Mouse (Mus musculus) limb, embryonic 10.5 days (tissue): ENCODE data around the gene Hspb11. TPM values are rescaled to one million over a fixed set of nuclear protein-coding genes. Genes with fewer than 3 reads are reported as not detected.

Source experiments
- polyA plus RNA-seq: library from polyadenylated mRNA; unstranded; fragments of >200 nt; fragmentation: Nextera tagmentation; extraction: Ambion mirVana; gene quantifications from 2 replicates; pipeline ENCODE4 v1.2.1, GENCODE M21; 2016

Gene Hspb11
- polyA plus RNA-seq, 1 experiment from 2014 or later = 24.6 TPM

Other genes with a start within 250 kb of the Hspb11 start
- gene Mrpl37, start 186.7 kb upstream of the Hspb11 start, polyA plus RNA-seq = 145 and 167 TPM in 2 replicates
- gene Cyb5rl, start 186.6 kb upstream of the Hspb11 start, polyA plus RNA-seq = 11.7 and 12.6 TPM in 2 replicates
- gene Cdcp2, start 156.7 kb upstream of the Hspb11 start, polyA plus RNA-seq = 0.11 TPM in 1 of 2 replicates, not detected in the other
- 259 and 274 TPM in 2 replicates for gene Tmem59, start 75.2 kb upstream of the Hspb11 start, polyA plus RNA-seq
- 22.9 and 30.2 TPM in 2 replicates for gene Tceanc2, start 74.5 kb upstream of the Hspb11 start, polyA plus RNA-seq
- gene Ldlrad1, start 44.4 kb upstream of the Hspb11 start, polyA plus RNA-seq = not detected in 2 replicates
- 75.1 and 89.6 TPM in 2 replicates for gene Lrrc42, start 61 bp upstream of the Hspb11 start, polyA plus RNA-seq
- gene Dio1, start 53.6 kb downstream of the Hspb11 start, polyA plus RNA-seq = not detected in 2 replicates
- 38.8 and 42.3 TPM in 2 replicates for gene Yipf1, start 60.8 kb downstream of the Hspb11 start, polyA plus RNA-seq
- 53.0 and 54.5 TPM in 2 replicates for gene Ndc1, start 114.2 kb downstream of the Hspb11 start, polyA plus RNA-seq
- gene Glis1, start 181.0 kb downstream of the Hspb11 start, polyA plus RNA-seq = 5.1 and 9.9 TPM in 2 replicates